Mouse (Mus musculus) kidney, adult 8-10 months (tissue): ENCODE data around the gene Myo1d.

ENCODE experiments used
- DNase-seq, 2 experiments: peaks; one replicate each; pipeline ENCODE4 v3.0.0; 2022

Gene Myo1d

DNA sequence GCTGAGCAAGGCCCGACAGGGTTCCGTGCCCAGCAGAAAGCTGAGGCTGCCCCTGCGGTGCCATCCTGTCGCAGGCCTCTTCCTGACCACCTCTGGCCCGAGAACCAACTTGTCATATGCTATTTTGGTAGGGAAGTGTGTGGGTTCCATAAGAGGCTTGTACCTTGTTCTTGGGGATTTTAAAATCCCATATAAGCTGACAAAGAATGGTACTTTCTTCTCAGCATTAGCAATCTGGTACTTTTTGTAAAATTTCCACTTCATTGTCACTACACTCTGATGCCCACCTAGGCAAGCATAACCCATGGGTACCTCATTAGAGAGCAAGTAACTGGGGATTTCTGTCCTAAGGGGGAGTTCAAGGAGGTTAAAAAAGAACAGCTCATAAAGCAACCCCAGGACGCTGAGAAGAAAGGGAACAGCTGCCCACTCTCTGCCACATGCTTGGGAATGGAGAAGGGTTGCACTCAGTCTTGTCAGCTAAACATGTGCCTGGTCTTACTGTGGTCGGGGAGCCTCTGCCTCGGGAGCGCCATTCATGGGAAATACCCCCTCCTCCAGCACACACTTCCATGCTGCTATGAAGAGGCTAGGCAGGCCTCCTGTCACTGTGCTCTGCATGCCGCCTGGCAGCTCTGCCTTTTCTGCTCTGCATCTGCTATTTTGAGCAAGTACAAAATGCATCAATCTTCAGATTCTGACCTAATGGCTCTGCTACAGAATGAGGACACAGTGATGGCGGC is 281.3 kb downstream of the Myo1d start:
- DNase-seq = no peak

DNA sequence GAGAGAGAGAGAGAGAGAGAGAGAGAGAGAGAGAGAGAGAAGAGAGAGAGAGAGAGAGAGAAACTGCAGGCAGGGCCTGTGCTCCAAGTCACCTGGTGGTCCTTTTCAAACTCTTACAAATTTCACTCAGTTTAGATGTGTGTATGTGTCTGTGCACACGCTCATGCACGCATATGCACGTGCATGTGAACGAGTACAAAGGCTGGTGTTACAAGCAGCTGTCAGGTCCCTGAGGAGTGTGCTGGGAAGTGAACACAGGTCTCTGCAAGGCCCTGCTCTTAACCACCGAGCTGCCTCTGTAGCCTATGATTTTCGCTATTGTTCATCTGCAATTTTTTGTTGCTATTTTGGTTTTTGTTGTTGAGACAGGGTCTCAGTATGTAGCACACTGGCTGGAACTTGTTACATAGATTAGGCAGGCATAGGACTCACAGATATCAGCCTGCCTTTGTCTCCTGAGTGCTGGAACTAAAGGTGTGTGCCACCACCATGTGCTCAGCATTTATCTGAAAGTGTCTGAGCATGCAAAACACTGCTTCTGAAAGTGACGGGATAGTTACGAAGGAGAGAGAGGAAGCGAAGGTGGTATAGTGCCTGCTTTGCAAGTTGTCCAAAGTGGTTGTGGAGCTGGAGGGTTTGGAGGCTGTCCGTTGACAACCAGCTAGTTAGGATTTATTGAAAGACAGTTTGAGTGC is 282.5 kb downstream of the Myo1d start:
- DNase-seq = no peak

DNA sequence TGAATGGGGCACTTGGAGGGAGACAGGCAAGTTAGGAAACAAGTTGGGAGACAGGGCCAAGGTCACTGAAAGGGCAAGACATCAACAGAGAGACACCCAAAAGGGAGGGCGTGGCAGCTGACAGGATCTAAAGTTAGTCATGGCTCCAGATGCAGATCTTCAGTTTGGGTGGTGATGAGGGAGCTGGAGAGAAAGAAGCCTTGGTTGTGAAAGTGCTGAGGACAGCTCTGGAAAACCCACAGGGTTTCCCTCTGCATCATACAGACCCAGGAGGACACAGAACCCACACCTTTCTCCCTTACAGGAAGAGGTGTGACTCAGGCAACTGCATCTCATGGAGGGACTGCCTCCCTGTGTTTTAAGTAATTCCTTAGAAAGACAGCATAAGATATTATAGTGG is 283.2 kb downstream of the Myo1d start:
- no peak for DNase-seq

DNA sequence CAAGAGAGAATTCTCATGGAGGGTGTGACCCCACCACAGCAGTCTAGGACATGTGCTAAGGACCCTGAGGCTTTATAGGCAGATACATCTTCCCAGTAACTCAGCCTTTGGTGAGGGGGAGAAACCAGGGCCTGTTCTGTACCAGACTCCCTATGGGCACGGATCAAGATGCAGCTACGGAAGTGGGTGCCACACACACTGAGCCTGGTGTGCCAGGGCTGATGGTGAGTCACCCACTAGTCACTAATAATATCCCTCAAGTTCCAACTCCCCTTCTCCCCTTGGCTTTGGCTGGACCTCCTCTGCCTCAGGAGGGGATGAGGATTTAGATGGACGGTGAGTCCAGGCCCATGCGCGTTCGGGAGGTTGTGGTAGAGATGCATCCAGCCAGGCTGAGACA is 283.9 kb downstream of the Myo1d start:
- no peak for DNase-seq

GRCm38 (mm10) chr11:80494852-80495251 is 285.0 kb downstream of the Myo1d start:
- DNase-seq = no peak

DNA sequence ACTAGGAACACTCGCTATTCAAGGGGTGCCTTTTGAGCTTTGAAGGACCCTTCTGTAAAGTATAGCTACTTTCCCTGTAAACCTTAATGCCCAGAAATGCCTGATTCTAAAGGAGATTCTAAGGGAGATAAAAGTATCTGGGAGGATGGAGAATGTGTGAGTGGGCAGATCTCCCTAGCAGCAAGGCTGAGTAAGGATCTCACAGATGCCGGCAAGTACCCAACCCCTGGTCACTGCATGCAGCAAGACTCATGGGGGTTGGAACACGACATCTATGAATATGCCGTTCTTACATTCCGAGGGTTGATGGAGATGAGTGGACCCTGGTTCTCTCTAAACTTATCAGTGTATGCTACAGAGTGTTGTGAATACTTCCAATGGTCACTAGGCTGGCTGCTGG is 286.6 kb downstream of the Myo1d start:
- DNase-seq = no peak

GRCm38 (mm10) chr11:80490831-80491230 is 289.0 kb downstream of the Myo1d start:
- no peak for DNase-seq

DNA sequence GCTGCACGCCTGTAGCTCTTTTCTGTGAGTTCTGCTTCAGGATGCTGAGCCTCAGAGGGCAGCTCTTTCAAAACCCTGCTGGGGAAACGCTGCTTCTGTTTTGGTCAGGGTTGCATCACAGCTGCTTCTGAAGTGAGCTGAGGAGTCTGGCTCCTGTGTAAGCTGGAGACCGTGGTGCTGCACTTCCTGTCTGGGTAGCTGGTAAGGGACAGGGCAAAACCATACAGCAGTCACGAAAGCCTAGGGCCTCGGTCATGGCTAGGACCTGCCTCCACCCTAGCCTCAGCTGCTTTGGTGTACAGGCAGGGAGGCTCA is 290.0 kb downstream of the Myo1d start:
- DNase-seq = no peak

DNA sequence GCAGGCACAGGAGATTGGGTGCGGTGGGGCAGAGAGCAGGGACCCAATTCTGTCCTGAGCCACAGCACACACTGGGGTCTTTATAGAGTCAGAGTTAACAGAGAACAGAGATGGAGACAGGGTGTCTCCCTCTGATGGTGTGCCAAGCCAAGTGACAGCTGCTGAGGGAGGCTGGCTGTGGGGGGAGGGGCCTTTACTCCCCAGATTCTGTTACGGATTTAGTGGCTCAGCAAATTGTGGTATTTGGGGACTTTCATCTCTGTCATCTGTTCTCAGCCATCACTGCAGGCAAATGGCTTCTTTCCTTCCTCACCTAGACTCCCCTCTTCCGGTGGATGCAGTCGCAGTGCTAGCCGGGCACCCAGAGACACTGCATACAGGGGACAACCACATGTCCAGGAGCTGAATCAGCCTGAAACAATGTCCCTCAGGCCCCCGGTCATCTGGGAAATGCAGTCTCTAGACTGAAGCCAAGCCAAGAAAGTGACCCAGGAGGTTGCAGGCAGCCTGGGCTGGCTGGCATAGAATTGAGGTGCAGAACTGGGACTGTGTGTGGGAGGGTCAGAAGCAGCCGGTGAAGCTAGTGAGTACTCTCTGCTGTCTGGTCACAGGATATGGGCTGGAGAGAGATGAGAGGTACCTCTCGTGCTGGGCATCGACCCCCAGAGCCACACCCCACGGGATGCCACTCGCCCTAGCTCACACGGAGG is 290.5 kb downstream of the Myo1d start:
- DNase-seq = no peak

- DNase-seq = no peak
These were observed 291.8 kb downstream of the Myo1d start for GRCm38 (mm10) chr11:80487904-80488587.

GRCm38 (mm10) chr11:80485622-80486206 is 294.1 kb downstream of the Myo1d start:
- DNase-seq = no peak

- DNase-seq = no peak
These were observed 294.7 kb downstream of the Myo1d start for GRCm38 (mm10) chr11:80485120-80485551.

DNA sequence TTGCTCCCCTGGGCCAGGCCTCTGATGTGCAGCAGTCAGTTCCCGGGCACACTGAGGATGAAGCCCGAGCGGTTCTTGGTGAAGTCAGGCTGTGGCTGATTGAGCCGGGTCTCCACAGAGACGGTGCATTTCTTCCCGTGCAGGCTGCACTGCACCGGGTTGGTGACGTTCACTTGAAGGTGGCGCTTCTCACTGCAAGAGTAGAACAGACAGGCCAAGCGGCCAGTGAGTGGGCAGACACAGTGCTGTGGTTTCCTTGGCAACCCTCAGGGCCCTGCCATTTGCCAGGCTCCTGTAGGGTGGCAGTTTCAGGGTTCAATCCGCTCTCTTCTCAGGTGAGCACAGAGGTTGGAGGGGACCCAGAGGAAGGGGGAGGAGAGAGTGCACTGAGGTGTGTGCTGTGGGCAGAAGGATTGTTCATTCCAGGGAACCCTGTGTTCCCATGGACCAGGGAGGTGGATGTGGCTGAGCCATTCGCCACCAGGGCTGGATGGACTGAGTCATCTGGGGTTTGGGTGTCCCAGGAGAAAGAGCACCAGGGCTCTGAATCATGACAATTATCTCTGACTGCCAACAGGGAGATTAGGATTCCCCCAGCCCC is 295.5 kb downstream of the Myo1d start:
- no peak for DNase-seq

GRCm38 (mm10) chr11:80483536-80484067 is 296.2 kb downstream of the Myo1d start:
- DNase-seq = no peak

GRCm38 (mm10) chr11:80482921-80483320 is 296.9 kb downstream of the Myo1d start:
- no peak for DNase-seq

DNA sequence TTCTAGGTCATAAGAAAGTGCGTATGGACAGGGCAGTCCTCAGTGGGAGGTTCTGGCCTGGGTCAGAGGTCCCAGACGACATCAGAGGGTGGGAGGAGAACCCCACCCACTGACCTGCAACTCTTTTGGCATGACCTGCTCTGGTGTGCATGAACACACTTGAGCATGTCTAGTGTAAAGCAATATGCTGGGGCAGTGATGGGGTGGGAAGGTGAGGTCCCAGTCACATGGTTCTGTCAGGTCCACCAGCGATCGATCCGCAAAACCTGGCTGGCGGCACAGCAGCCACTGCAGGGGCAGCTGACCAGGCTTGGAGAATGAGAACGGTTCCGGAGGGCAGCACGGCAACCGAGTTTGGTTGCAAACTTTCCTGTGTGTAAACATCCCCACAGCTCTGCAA is 297.5 kb downstream of the Myo1d start:
- no peak for DNase-seq

DNA sequence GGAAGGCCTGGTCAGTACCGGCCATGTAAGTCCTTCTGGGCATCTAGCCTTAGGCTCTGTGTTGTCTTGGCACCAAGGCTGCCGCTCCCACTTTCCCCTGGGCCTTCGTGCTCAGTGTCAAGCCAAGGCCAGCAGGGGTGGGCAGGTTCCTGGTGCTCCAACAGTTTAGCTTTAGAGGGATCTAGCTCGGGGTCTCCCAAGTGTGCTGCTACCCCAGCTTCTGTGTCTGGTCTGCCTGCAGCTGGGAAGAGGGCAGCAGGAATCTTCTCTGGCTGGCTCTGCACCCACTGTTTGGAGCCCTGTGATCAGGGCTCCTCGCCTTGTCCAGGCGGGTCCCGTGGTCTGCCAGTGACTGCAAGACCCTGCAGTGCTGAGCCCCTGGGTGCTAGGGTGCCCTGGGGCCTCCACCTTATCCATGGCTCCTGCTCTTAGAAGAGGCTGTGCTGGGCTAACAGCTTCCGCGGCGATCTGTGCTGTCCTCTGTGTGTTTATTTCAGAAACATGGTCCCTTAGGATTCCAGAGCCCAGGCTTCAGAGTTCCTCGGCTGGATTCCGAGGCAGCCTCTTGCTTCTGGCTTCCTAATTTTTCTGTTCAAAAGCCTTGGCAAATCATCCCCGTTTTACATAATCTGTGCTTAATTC is 298.3 kb downstream of the Myo1d start:
- DNase-seq = no peak

- DNase-seq = no peak
These were observed 299.6 kb downstream of the Myo1d start for GRCm38 (mm10) chr11:80479906-80480866.

- no peak for DNase-seq
These were observed 300.4 kb downstream of the Myo1d start for GRCm38 (mm10) chr11:80479425-80479824.

DNA sequence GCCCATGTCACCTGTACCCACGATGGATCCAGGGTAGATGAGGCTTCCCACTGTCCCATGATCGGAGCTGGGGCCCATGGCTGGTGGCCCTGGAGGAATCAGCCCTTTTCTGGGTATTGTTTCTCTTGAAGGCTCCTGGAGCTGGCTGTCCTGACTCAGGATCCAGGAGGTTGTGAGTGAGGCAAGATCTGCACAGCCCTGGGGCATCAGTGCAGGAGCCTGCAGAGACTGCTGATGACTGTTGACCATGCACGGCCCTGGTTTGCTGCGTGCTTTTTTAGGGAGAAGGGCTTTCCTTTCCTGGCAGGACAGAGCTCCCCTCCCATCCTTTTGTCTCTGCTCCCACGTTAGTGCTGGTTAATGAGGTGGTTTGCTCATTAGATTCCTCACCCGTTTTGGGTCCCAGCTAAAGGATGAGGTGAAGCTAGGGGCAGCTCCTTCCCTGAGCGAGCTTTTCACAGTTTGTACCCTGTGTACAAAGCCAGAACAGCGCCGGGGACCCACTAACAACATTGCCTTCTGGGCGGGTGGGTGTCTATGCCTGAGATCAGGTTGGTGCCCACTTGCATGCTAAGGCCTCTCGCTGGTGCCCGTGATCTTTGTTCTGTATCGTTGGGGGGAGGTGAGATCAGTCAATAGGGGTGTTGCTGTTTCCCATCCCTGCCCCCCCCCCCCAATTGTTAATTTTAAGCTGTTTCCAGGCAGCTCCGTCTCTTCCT is 301.0 kb downstream of the Myo1d start:
- no peak for DNase-seq
